Mouse (Mus musculus) forebrain, embryonic 16.5 days (tissue): Measurements from ENCODE around the gene Sptbn2. TPM values are rescaled to one million over a fixed set of nuclear protein-coding genes. Genes with fewer than 3 reads are reported as not detected.

Experiments used
- ATAC-seq: fragments of 200-750 bp; cut with Nextera tagmentation; 2 replicates; pipeline ENCODE4 v1.8.0; 2017; ENCODE audit warnings: mild to moderate bottlenecking, moderate library complexity
- H3K27ac ChIP-seq: fragments of 300-500 bp; sonication (generic); 2 replicates; pipeline ENCODE4 v1.5.1; 2014; ENCODE audit warnings: low read length, control low read depth
- H3K27me3 ChIP-seq: fragments of 300-500 bp; sonication (generic); replicated peaks from 2 replicates; pipeline ENCODE4 v1.6.1; 2014; ENCODE audit warnings: low read length; ENCODE audit not compliant: control insufficient read depth, insufficient read depth
- H3K36me3 ChIP-seq: fragments of 300-500 bp; sonication (generic); 2 replicates; pipeline ENCODE4 v1.6.1; 2014; ENCODE audit not compliant: control insufficient read depth, insufficient read depth
- H3K4me1 ChIP-seq: fragments of 300-500 bp; sonication (generic); replicated peaks from 2 replicates; pipeline ENCODE4 v1.6.1; 2014; ENCODE audit warnings: low read length; ENCODE audit not compliant: control insufficient read depth, insufficient read depth
- H3K4me2 ChIP-seq: fragments of 300-500 bp; sonication (generic); 2 replicates; pipeline ENCODE4 v1.6.1; 2014; ENCODE audit warnings: mild to moderate bottlenecking, low read length, control low read depth
- H3K4me3 ChIP-seq: fragments of 300-500 bp; sonication (generic); replicated peaks from 2 replicates; pipeline ENCODE4 v1.5.1; 2014; ENCODE audit warnings: mild to moderate bottlenecking, low read length, control low read depth
- H3K9ac ChIP-seq: fragments of 300-500 bp; sonication (generic); replicated peaks from 2 replicates; pipeline ENCODE4 v1.6.1; 2014; ENCODE audit warnings: low read depth, low read length, control low read depth
- H3K9me3 ChIP-seq: fragments of 300-500 bp; sonication (generic); 2 replicates; pipeline ENCODE4 v1.6.1; 2016; ENCODE audit warnings: low read length; ENCODE audit not compliant: control insufficient read depth
- WGBS: fragments of 180-500 bp; shearing (Covaris S2); extraction: QIAGEN DNeasy Blood & Tissue Kit; methylation state at CpG from one replicate; pipeline ENCODE4 v1.1.7; 2014; 5-methylcytosine and 5-hydroxymethylcytosine counted together
- polyA plus RNA-seq: library from polyadenylated mRNA; unstranded; fragments of >200 nt; fragmentation: Nextera tagmentation; extraction: Ambion mirVana; gene quantifications from 2 replicates; pipeline ENCODE4 v1.2.1, GENCODE M21; 2015

Sptbn2 gene
- polyA plus RNA-seq, 1 experiment from 2014 or later: 40.3 TPM

- no peak for ATAC-seq
Observed at GRCm38 (mm10) chr19:4718716-4719115, 7.7 kb downstream of the Sptbn2 start.

GRCm38 (mm10) chr19:4719351-4719764 is 8.4 kb downstream of the Sptbn2 start:
- ATAC-seq: no peak
- Histone ChIP-seq H3K27ac (no peak overlapping the region), H3K9ac (no peak overlapping the region), H3K4me3 (no peak overlapping the region), H3K27me3 (no peaks in the 10 kb centered on the region), H3K9me3 (no peaks in the 10 kb centered on the region), H3K4me1 (peaks cover 6% of the 10 kb centered on the region), H3K4me2 (no peak overlapping the region), H3K36me3 (peaks cover 2% of the 10 kb centered on the region; the same call in 1 of the 2 replicates)
- WGBS: 20% methylated on average over 5 of the region's 5 CpGs

More at GRCm38 (mm10) chr19:4718716-4719115, 7.7 kb downstream of the Sptbn2 start:
- Histone ChIP-seq H3K4me3 (no peak overlapping the region), H3K4me1 (peaks cover 11% of the 10 kb centered on the region), H3K27ac (no peak overlapping the region), H3K36me3 (peaks cover 2% of the 10 kb centered on the region; the same call in 1 of the 2 replicates), H3K9ac (no peak overlapping the region), H3K4me2 (no peak overlapping the region), H3K27me3 (no peaks in the 10 kb centered on the region), H3K9me3 (no peaks in the 10 kb centered on the region)
- 36% methylated on average over 12 of the region's 12 CpGs for WGBS

- no peaks in the 10 kb centered on the region for H3K4me1 ChIP-seq
- 84% methylated on average over 15 of the region's 15 CpGs for WGBS
- no peak overlapping the region for H3K27ac ChIP-seq
- no peaks in the 10 kb centered on the region for H3K27me3 ChIP-seq
- H3K4me2 ChIP-seq: no peak overlapping the region
- no peak for ATAC-seq
- H3K36me3 ChIP-seq: peaks cover 2% of the 10 kb centered on the region; the same call in 1 of the 2 replicates
- H3K9me3 ChIP-seq: no peaks in the 10 kb centered on the region
- H3K4me3 ChIP-seq: no peak overlapping the region
- no peak overlapping the region for H3K9ac ChIP-seq
Observed at GRCm38 (mm10) chr19:4720112-4720511, 9.1 kb downstream of the Sptbn2 start.

GRCm38 (mm10) chr19:4720671-4721244 is 9.8 kb downstream of the Sptbn2 start:
- H3K4me2 ChIP-seq: no peak overlapping the region
- no peak overlapping the region for H3K4me3 ChIP-seq
- H3K9ac ChIP-seq: no peak overlapping the region
- H3K9me3 ChIP-seq: no peaks in the 10 kb centered on the region
- H3K27me3 ChIP-seq: no peaks in the 10 kb centered on the region
- no peak for ATAC-seq
- peaks cover 2% of the 10 kb centered on the region; the same call in 1 of the 2 replicates for H3K36me3 ChIP-seq
- no peaks in the 10 kb centered on the region for H3K4me1 ChIP-seq
- WGBS: 20% methylated on average over 11 of the region's 11 CpGs
- no peak overlapping the region for H3K27ac ChIP-seq

- Histone ChIP-seq H3K27ac (no peak overlapping the region), H3K9me3 (no peaks in the 10 kb centered on the region), H3K9ac (no peak overlapping the region), H3K27me3 (no peaks in the 10 kb centered on the region), H3K4me1 (no peaks in the 10 kb centered on the region), H3K4me2 (no peak overlapping the region), H3K36me3 (peaks cover 47% of the 10 kb centered on the region), H3K4me3 (no peak overlapping the region)
- no peak for ATAC-seq
- WGBS: 94% methylated on average over 9 of the region's 9 CpGs
Observed at GRCm38 (mm10) chr19:4729186-4729585, 18.2 kb downstream of the Sptbn2 start.

- Histone ChIP-seq H3K27me3 (no peaks in the 10 kb centered on the region), H3K27ac (no peak overlapping the region), H3K4me2 (no peak overlapping the region), H3K4me3 (no peak overlapping the region), H3K9me3 (no peaks in the 10 kb centered on the region), H3K36me3 (peaks cover 47% of the 10 kb centered on the region), H3K4me1 (no peaks in the 10 kb centered on the region), H3K9ac (no peak overlapping the region)
- no peak for ATAC-seq
- WGBS: 83% methylated on average over 3 of the region's 3 CpGs
Observed at GRCm38 (mm10) chr19:4733052-4733451, 22.1 kb downstream of the Sptbn2 start.

GRCm38 (mm10) chr19:4737866-4738265 is 26.9 kb downstream of the Sptbn2 start:
- ATAC-seq: no peak
- no peak overlapping the region for H3K27ac ChIP-seq
- H3K36me3 ChIP-seq: peaks cover 48% of the 10 kb centered on the region
- H3K9ac ChIP-seq: no peak overlapping the region
- H3K9me3 ChIP-seq: no peaks in the 10 kb centered on the region
- no peak overlapping the region for H3K4me2 ChIP-seq
- H3K27me3 ChIP-seq: no peaks in the 10 kb centered on the region
- no peak overlapping the region for H3K4me3 ChIP-seq
- 91% methylated on average over 13 of the region's 13 CpGs for WGBS
- H3K4me1 ChIP-seq: no peaks in the 10 kb centered on the region

GRCm38 (mm10) chr19:4739053-4739452 is 28.1 kb downstream of the Sptbn2 start:
- no peak overlapping the region for H3K9ac ChIP-seq
- no peaks in the 10 kb centered on the region for H3K4me1 ChIP-seq

GRCm38 (mm10) chr19:4739762-4740161 is 28.8 kb downstream of the Sptbn2 start:
- ATAC-seq: no peak
- H3K4me3 ChIP-seq: no peak overlapping the region
- H3K27me3 ChIP-seq: no peaks in the 10 kb centered on the region
- H3K4me1 ChIP-seq: no peaks in the 10 kb centered on the region
- peaks cover 41% of the 10 kb centered on the region for H3K36me3 ChIP-seq
- 93% methylated on average over 5 of the region's 5 CpGs for WGBS
- H3K9ac ChIP-seq: no peak overlapping the region
- H3K9me3 ChIP-seq: no peaks in the 10 kb centered on the region
- no peak overlapping the region for H3K27ac ChIP-seq
- no peak overlapping the region for H3K4me2 ChIP-seq

More at GRCm38 (mm10) chr19:4739053-4739452, 28.1 kb downstream of the Sptbn2 start:
- peaks cover 39% of the 10 kb centered on the region for H3K36me3 ChIP-seq
- no peaks in the 10 kb centered on the region for H3K27me3 ChIP-seq
- H3K27ac ChIP-seq: no peak overlapping the region
- H3K9me3 ChIP-seq: no peaks in the 10 kb centered on the region
- no peak overlapping the region for H3K4me2 ChIP-seq
- no peak overlapping the region for H3K4me3 ChIP-seq
- ATAC-seq: no peak
- WGBS: 93% methylated on average over 11 of the region's 11 CpGs

GRCm38 (mm10) chr19:4741482-4741881 is 30.5 kb downstream of the Sptbn2 start:
- 84% methylated on average over 10 of the region's 10 CpGs for WGBS
- H3K4me3 ChIP-seq: no peak overlapping the region

More at GRCm38 (mm10) chr19:4741482-4741881, 30.5 kb downstream of the Sptbn2 start:
- Histone ChIP-seq H3K36me3 (peaks cover 54% of the 10 kb centered on the region), H3K9ac (no peak overlapping the region), H3K4me1 (no peaks in the 10 kb centered on the region), H3K27me3 (no peaks in the 10 kb centered on the region), H3K9me3 (no peaks in the 10 kb centered on the region), H3K27ac (no peak overlapping the region), H3K4me2 (no peak overlapping the region)
- ATAC-seq: no peak
